Mouse (Mus musculus) olfactory bulb, adult 2 months (tissue): ENCODE results near the gene Bcs1l. TPM values are rescaled to one million over a fixed set of nuclear protein-coding genes. Genes with fewer than 3 reads are reported as not detected.

Experiments
- H3K27ac ChIP-seq: fragments of 200-500 bp; 2 replicates; pipeline ENCODE4 v1.5.1; 2012; ENCODE audit warnings: low read depth, low read length; ENCODE audit not compliant: insufficient read depth
- H3K4me1 ChIP-seq: fragments of 200-500 bp; 2 replicates; pipeline ENCODE4 v1.6.1; 2012; ENCODE audit warnings: low read length; ENCODE audit not compliant: control insufficient read depth, insufficient read depth
- H3K4me3 ChIP-seq: fragments of 200-500 bp; 2 replicates; pipeline ENCODE4 v1.5.1; 2012; ENCODE audit warnings: mild to moderate bottlenecking, low read depth, low read length, moderate library complexity; ENCODE audit not compliant: insufficient read depth
- CTCF ChIP-seq: fragments of 200-500 bp; IDR thresholded peaks from 2 replicates; pipeline ENCODE4 v1.5.1; 2012; ENCODE audit warnings: low read depth, mild to moderate bottlenecking, low read length, moderate library complexity; ENCODE audit not compliant: insufficient read depth
- POLR2A ChIP-seq: fragments of 200-500 bp; IDR thresholded peaks from 2 replicates; pipeline ENCODE4 v1.6.1; 2012; ENCODE audit warnings: mild to moderate bottlenecking, low read depth, low read length, moderate library complexity; ENCODE audit not compliant: insufficient read depth
- WGBS: fragments of 180-500 bp; shearing (Covaris S2); methylation state at CpG from one replicate; pipeline ENCODE4 v1.1.7; 2018; 5-methylcytosine and 5-hydroxymethylcytosine counted together
- polyA plus RNA-seq: library from polyadenylated mRNA; stranded (reverse); fragments of >200 nt; gene quantifications from 2 replicates; pipeline ENCODE4 v1.2.4, GENCODE M21; 2012; ENCODE audit warnings: low replicate concordance; ENCODE audit not compliant: missing spikeins, insufficient read depth, insufficient read length

The Bcs1l gene
- not detected in 2 replicates for polyA plus RNA-seq

GRCm38 (mm10) chr1:74587773-74588445 is at the start of gene Bcs1l, which contains the start of gene Zfp142:
Gene Bcs1l, plus strand, starts transcription at chr1:74588289.
Gene Zfp142, minus strand, starts transcription at chr1:74588246.
- H3K27ac ChIP-seq: peak within 1 kb of the TSS; percentile 89
- WGBS: under 1% methylated on average over 48 of the region's 48 CpGs
- peak within 1 kb of the TSS; percentile 88 for H3K4me3 ChIP-seq
- TF ChIP-seq POLR2A (peak; percentile 52; the same call in 1 of the 2 replicates), CTCF (peak; percentile 12; the same call in 1 of the 2 replicates)
- peaks cover 8% of the 10 kb centered on the region for H3K4me1 ChIP-seq

- Histone ChIP-seq H3K4me1 (0 out of 2 replicates have a peak, but pooled peaks cover 5% of the 10 kb centered on the region), H3K27ac (peak overlapping the region; percentile 37; the same call in 1 of the 2 replicates), H3K4me3 (no peak overlapping the region)
- TF ChIP-seq CTCF (no peak), POLR2A (no peak)
Measured at GRCm38 (mm10) chr1:74538650-74539049, 49.4 kb upstream of the Bcs1l start.

GRCm38 (mm10) chr1:74542451-74542961 is 45.6 kb upstream of the Bcs1l start, which contains the start of gene Plcd4:
Gene Plcd4, plus strand, starts transcription at chr1:74542888.
- Histone ChIP-seq H3K4me1 (0 out of 2 replicates have a peak, but pooled peaks cover 5% of the 10 kb centered on the region), H3K27ac (peak within 1 kb of the TSS; percentile 26; the same call in 1 of the 2 replicates), H3K4me3 (peak within 1 kb of the TSS; percentile 6)
- no peak for TF ChIP-seq CTCF
- no peak for TF ChIP-seq POLR2A
- 5% methylated on average over 6 of the region's 6 CpGs for WGBS

GRCm38 (mm10) chr1:74544184-74544583 is 43.9 kb upstream of the Bcs1l start, which contains the start of gene Usp37:
Gene Usp37, minus strand, starts transcription at chr1:74544284.
- Histone ChIP-seq H3K4me3 (no peak within 1 kb of the TSS), H3K27ac (no peak within 1 kb of the TSS), H3K4me1 (0 out of 2 replicates have a peak, but pooled peaks cover 5% of the 10 kb centered on the region)
- TF ChIP-seq POLR2A (no peak), CTCF (no peak)
- 68% methylated on average over 4 of the region's 4 CpGs for WGBS

- Histone ChIP-seq H3K4me1 (no peaks in the 10 kb centered on the region), H3K4me3 (no peak overlapping the region), H3K27ac (no peak overlapping the region)
- no peak for TF ChIP-seq POLR2A
- TF ChIP-seq CTCF: no peak
- 90% methylated on average over 5 of the region's 5 CpGs for WGBS
Measured at GRCm38 (mm10) chr1:74559061-74559460, 29.0 kb upstream of the Bcs1l start.

GRCm38 (mm10) chr1:74565834-74566233 is 22.3 kb upstream of the Bcs1l start:
- peaks cover 2% of the 10 kb centered on the region for H3K4me1 ChIP-seq
- H3K4me3 ChIP-seq: no peak overlapping the region
- TF ChIP-seq CTCF (no peak), POLR2A (no peak)
- 57% methylated on average over 6 of the region's 6 CpGs for WGBS
- no peak overlapping the region for H3K27ac ChIP-seq

- Histone ChIP-seq H3K4me1 (peaks cover 2% of the 10 kb centered on the region), H3K27ac (no peak overlapping the region), H3K4me3 (no peak overlapping the region)
- TF ChIP-seq CTCF: no peak
- no peak for TF ChIP-seq POLR2A
- 90% methylated on average over 29 of the region's 29 CpGs for WGBS
Measured at GRCm38 (mm10) chr1:74569739-74570719, 18.1 kb upstream of the Bcs1l start.

GRCm38 (mm10) chr1:74582621-74583020 is 5.5 kb upstream of the Bcs1l start:
- Histone ChIP-seq H3K4me3 (no peak overlapping the region), H3K4me1 (peaks cover 9% of the 10 kb centered on the region), H3K27ac (no peak overlapping the region)
- whole genome bisulfite sequencing: 72% methylated on average over 3 of the region's 3 CpGs
- TF ChIP-seq POLR2A (no peak), CTCF (no peak)
